Comparison of ENCODE assay signal across 16 mouse cellular contexts in the genomic region with DNA sequence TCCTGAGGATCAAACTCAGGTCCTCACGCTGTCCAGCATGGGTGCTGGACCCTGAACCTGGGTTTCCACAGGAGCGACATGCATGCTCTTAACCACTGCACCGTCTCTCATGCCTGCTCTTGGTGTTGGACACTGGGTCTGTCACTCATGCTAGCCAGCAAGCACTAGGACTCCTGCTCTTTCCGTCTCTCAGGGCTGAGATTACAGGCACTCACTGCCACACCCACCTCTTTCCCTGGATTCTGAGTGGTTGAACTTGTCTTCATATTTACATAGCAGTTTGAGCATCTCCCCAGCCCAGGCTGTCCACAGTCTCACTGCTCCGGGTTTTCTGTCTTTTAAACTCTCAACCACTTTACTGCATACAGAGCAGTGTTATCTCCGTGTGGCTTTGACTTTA. TPM values are rescaled to one million over a fixed set of nuclear protein-coding genes. Genes with fewer than 3 reads are reported as not detected.
A peak's percentile ranks its signal among the peaks of the same experiment; 100 is the strongest.
DNase-seq lines count a peak whose midpoint lies in the region; ATAC-seq and TF ChIP-seq lines count a peak whose summit lies in the region.
"Had no signal": no experiment of that assay in that cellular context is flagged by ENCODE, and none has a peak within 500 bp of the region (broad histone marks: within the 10 kb centered on the region; RNA-seq: fewer than 3 reads in every experiment).

No protein-coding gene starts in this region.

- H3K36me3 ChIP-seq in heart, postnatal 0 days (replicated peaks; ENCODE audit: control insufficient read depth, insufficient read depth, low read length): no peaks in the 10 kb centered on the region
- H3K36me3 ChIP-seq in heart, adult 2 months (ENCODE audit: control insufficient read depth, insufficient read depth, low read length): no peaks in the 10 kb centered on the region
- no peaks in the 10 kb centered on the region for H3K36me3 ChIP-seq in lung, embryonic 16.5 days (ENCODE audit: control insufficient read depth, insufficient read depth, low read length)
- H3K36me3 ChIP-seq in intestine, postnatal 0 days (ENCODE audit: control insufficient read depth, insufficient read depth): peaks cover 2% of the 10 kb centered on the region; the same call in 1 of the 2 replicates

- WGBS in heart, postnatal 0 days: 36% methylated on average over 6 of the region's 6 CpGs
- WGBS in heart, adult 2 months: 50% methylated on average over 6 of the region's 6 CpGs
- 36% methylated on average over 6 of the region's 6 CpGs for WGBS in lung, embryonic 16.5 days
- 34% methylated on average over 6 of the region's 6 CpGs for WGBS in intestine, postnatal 0 days

- peak; percentile 62 for ATAC-seq in heart, postnatal 0 days (ENCODE audit: insufficient read depth, low read depth)
- ATAC-seq in lung, embryonic 16.5 days (ENCODE audit: low read depth): 0 out of 2 replicates have a peak, but pooled peaks have one; percentile 26
- peak; percentile 37; the same call in 1 of the 2 replicates for ATAC-seq in intestine, postnatal 0 days
- ATAC-seq: Patski had no signal

- TF ChIP-seq POLR2A in heart, adult 2 months (IDR thresholded peaks at IDR 0.05; ENCODE audit: insufficient read depth, low read depth, low read length): no peak

- TF ChIP-seq EP300 in heart, postnatal 0 days (IDR thresholded peaks at IDR 0.05; ENCODE audit: low read depth): no peak
- no peak for TF ChIP-seq EP300 in heart, adult 2 months (IDR thresholded peaks at IDR 0.05; ENCODE audit: insufficient read depth, low read depth, low read length)

- no peak overlapping the region for H3K9ac ChIP-seq in heart, postnatal 0 days (replicated peaks; ENCODE audit: low read depth, low read length)
- no peak overlapping the region for H3K9ac ChIP-seq in heart, adult 2 months (ENCODE audit: low read depth, low read length)
- H3K9ac ChIP-seq in lung, embryonic 16.5 days (ENCODE audit: low read length): no peak overlapping the region
- no peak overlapping the region for H3K9ac ChIP-seq in intestine, postnatal 0 days (ENCODE audit: low read depth, low read length)

- peaks cover 7% of the 10 kb centered on the region; the same call in 1 of the 2 replicates for H3K4me1 ChIP-seq in heart, postnatal 0 days (ENCODE audit: control insufficient read depth, insufficient read depth)
- H3K4me1 ChIP-seq in heart, adult 2 months (ENCODE audit: control insufficient read depth, insufficient read depth, low read length): peaks cover 10% of the 10 kb centered on the region
- H3K4me1 ChIP-seq in lung, embryonic 16.5 days (replicated peaks; ENCODE audit: control insufficient read depth, insufficient read depth, low read length): peaks cover 18% of the 10 kb centered on the region
- no peaks in the 10 kb centered on the region; the same call in 1 of the 2 replicates for H3K4me1 ChIP-seq in intestine, postnatal 0 days (replicated peaks; ENCODE audit: control insufficient read depth, insufficient read depth, low read length)

- intact Hi-C loops in heart, adult 2 months (cut with DNase I): loop anchor here (10.0 kb wide), 1 partner anchor 141 kb away; a partner anchor contains a TSS

- H3K79me2 ChIP-seq in heart, adult 2 months (replicated peaks; ENCODE audit: control insufficient read depth, insufficient read depth, low read length): peaks cover 4% of the 10 kb centered on the region; the same call in 1 of the 2 replicates

- no peak overlapping the region for H3K27ac ChIP-seq in heart, postnatal 0 days (ENCODE audit: low read depth)
- H3K27ac ChIP-seq in heart, adult 2 months: no peak overlapping the region
- H3K27ac ChIP-seq in lung, embryonic 16.5 days (ENCODE audit: low read length): no peak overlapping the region
- no peak overlapping the region for H3K27ac ChIP-seq in intestine, postnatal 0 days (ENCODE audit: low read depth, low read length)
- H3K27ac ChIP-seq: limb, embryonic 10.5 days; macrophage had no signal

- H3K4me2 ChIP-seq in heart, postnatal 0 days (ENCODE audit: low read depth, low read length): no peak overlapping the region
- no peak overlapping the region for H3K4me2 ChIP-seq in lung, embryonic 16.5 days (ENCODE audit: low read depth, low read length)
- H3K4me2 ChIP-seq in intestine, postnatal 0 days (replicated peaks; ENCODE audit: low read depth): no peak overlapping the region

- no peaks in the 10 kb centered on the region for H3K27me3 ChIP-seq in heart, postnatal 0 days (ENCODE audit: control insufficient read depth, insufficient read depth, low read length)
- H3K27me3 ChIP-seq in heart, adult 2 months (ENCODE audit: control insufficient read depth, insufficient read depth, low read length): no peaks in the 10 kb centered on the region
- H3K27me3 ChIP-seq in lung, embryonic 16.5 days (ENCODE audit: control insufficient read depth, insufficient read depth, low read depth, low read length): no peaks in the 10 kb centered on the region
- no peaks in the 10 kb centered on the region for H3K27me3 ChIP-seq in intestine, postnatal 0 days (replicated peaks; ENCODE audit: control insufficient read depth, insufficient read depth, low read length)
- H3K27me3 ChIP-seq: Patski had no signal

- no peaks in the 10 kb centered on the region for H3K9me3 ChIP-seq in heart, postnatal 0 days (replicated peaks; ENCODE audit: control insufficient read depth, low read length)
- H3K9me3 ChIP-seq in lung, embryonic 16.5 days (ENCODE audit: control insufficient read depth, low read length): no peaks in the 10 kb centered on the region
- no peaks in the 10 kb centered on the region for H3K9me3 ChIP-seq in intestine, postnatal 0 days (ENCODE audit: control insufficient read depth)
- H3K9me3 ChIP-seq: limb, embryonic 10.5 days had no signal

- H3K4me3 ChIP-seq in heart, postnatal 0 days (ENCODE audit: low read depth, low read length): no peak overlapping the region
- no peak overlapping the region for H3K4me3 ChIP-seq in heart, adult 2 months
- no peak overlapping the region for H3K4me3 ChIP-seq in lung, embryonic 16.5 days (ENCODE audit: low read length)
- no peak overlapping the region for H3K4me3 ChIP-seq in intestine, postnatal 0 days (ENCODE audit: low read depth, low read length)
- H3K4me3 ChIP-seq: limb, embryonic 10.5 days had no signal

- DNase-seq in heart, postnatal 0 days (ENCODE audit: low spot score): peak; percentile 85
- no peak for DNase-seq in heart, adult 2 months
- no peak for DNase-seq in lung, postnatal 4 days
- peak; percentile 53 for DNase-seq in adipocyte (ENCODE audit: low spot score)
- no peak for DNase-seq in cerebellum, adult 9-10 months
- DNase-seq: adrenal gland, adult 8-10 months; cerebellum, postnatal 25 days; gastrocnemius, postnatal 14 days; heart, postnatal 4 days; kidney, adult 9 months; layer of hippocampus, postnatal 36 days had no signal

- no peak for TF ChIP-seq CTCF in heart, postnatal 0 days (IDR thresholded peaks at IDR 0.05; ENCODE audit: low read depth)
- no peak for TF ChIP-seq CTCF in heart, adult 2 months (IDR thresholded peaks at IDR 0.05)
- no peak for TF ChIP-seq CTCF in intestine, postnatal 0 days (IDR thresholded peaks at IDR 0.05; ENCODE audit: low read depth)

RNA-seq across cellular contexts. Expression of a gene that starts 48.9 kb away (rescaled TPM):
- 10.4 and 11.0 TPM in 2 replicates for total RNA-seq in heart, postnatal 0 days (2014; rRNA removed; ENCODE audit: low replicate concordance)
- 9.2 and 9.5 TPM in 2 replicates for polyA plus RNA-seq in heart, postnatal 0 days (2015; fragmentation: Nextera tagmentation; extraction: Ambion mirVana)
- total RNA-seq in heart, adult 2 months (2021): 10 to 100 TPM; 10.6 to 11.0 TPM
- 8.7 and 9.0 TPM in 2 replicates for polyA plus RNA-seq in heart, adult 2 months (2012; rRNA removed)
- 28.1 and 33.8 TPM in 2 replicates for polyA plus RNA-seq in lung, embryonic 16.5 days (2015; fragmentation: Nextera tagmentation; extraction: Ambion mirVana)
- 9.0 and 9.5 TPM in 2 replicates for polyA plus RNA-seq in intestine, postnatal 0 days (2015; fragmentation: Nextera tagmentation; extraction: Ambion mirVana)

RNA-seq across cellular contexts. Expression of a gene that starts 50.1 kb away (rescaled TPM):
- 153 and 173 TPM in 2 replicates for total RNA-seq in heart, postnatal 0 days (2014; rRNA removed; ENCODE audit: low replicate concordance)
- 115 and 118 TPM in 2 replicates for polyA plus RNA-seq in heart, postnatal 0 days (2015; fragmentation: Nextera tagmentation; extraction: Ambion mirVana)
- total RNA-seq in heart, adult 2 months (2021): 10 to 100 TPM; 82.1 to 90.5 TPM
- 73.3 and 104 TPM in 2 replicates for polyA plus RNA-seq in heart, adult 2 months (2012; rRNA removed)
- 132 and 137 TPM in 2 replicates for polyA plus RNA-seq in lung, embryonic 16.5 days (2015; fragmentation: Nextera tagmentation; extraction: Ambion mirVana)
- polyA plus RNA-seq in intestine, postnatal 0 days (2015; fragmentation: Nextera tagmentation; extraction: Ambion mirVana): 100 and 103 TPM in 2 replicates

RNA-seq across cellular contexts. Expression of a gene that starts 55.9 kb away (rescaled TPM):
- total RNA-seq in heart, postnatal 0 days (2014; rRNA removed; ENCODE audit: low replicate concordance): 35.9 and 48.3 TPM in 2 replicates
- polyA plus RNA-seq in heart, postnatal 0 days (2015; fragmentation: Nextera tagmentation; extraction: Ambion mirVana): 14.3 and 14.6 TPM in 2 replicates
- 10 to 100 TPM; 39.2 to 39.8 TPM for total RNA-seq in heart, adult 2 months (2021)
- polyA plus RNA-seq in heart, adult 2 months (2012; rRNA removed): 17.2 and 24.1 TPM in 2 replicates
- 22.4 and 24.9 TPM in 2 replicates for polyA plus RNA-seq in lung, embryonic 16.5 days (2015; fragmentation: Nextera tagmentation; extraction: Ambion mirVana)
- 16.7 and 17.1 TPM in 2 replicates for polyA plus RNA-seq in intestine, postnatal 0 days (2015; fragmentation: Nextera tagmentation; extraction: Ambion mirVana)

Comparison
In these comparisons a context has a peak if more than half of its experiments do, and no peak if none do; other contexts are left out.
1. DNase-seq: peak in heart, postnatal 0 days (single experiment) and adipocyte (single experiment); none in heart, adult 2 months (0 of 2), lung, postnatal 4 days (0 of 2) and cerebellum, adult 9-10 months (single experiment).
2. Peak in every context shown above with its lines, with median percentiles within 50 percentile points of each other: ATAC-seq.